Mouse (Mus musculus) gastrocnemius, adult 18-20 months (tissue): ENCODE data around the gene Aplp1. TPM values are rescaled to one million over a fixed set of nuclear protein-coding genes. Genes with fewer than 3 reads are reported as not detected.
"Not testable (repeated sequence)": the region's sequence is repeated elsewhere in the genome, so short reads cannot be mapped to it uniquely, and the experiment has no call there.

Source experiments
- DNase-seq: peaks from one replicate; pipeline ENCODE4 v3.0.0; 2021; ENCODE audit warnings: low spot score
- long read RNA-seq, 2 experiments: library from polyadenylated mRNA; stranded (forward); transcript quantifications; one replicate each; pipeline ENCODE4 v2.0.0; 2021
- total RNA-seq, 2 experiments: library from RNA; stranded (reverse); gene quantifications; 2 replicates each; pipeline ENCODE4 v1.2.3; 2021

Aplp1 gene
- 1 to 10 TPM in 1 of 2 experiments, under 1 TPM in 1; 0.82 to 1.4 TPM for total RNA-seq
- long read RNA-seq, experiment 1, partial matches to known transcripts, result 0 of 1 reads
- long read RNA-seq, experiment 1, other reads (novel, unspliced or antisense), result 0 of 1 reads
- long read RNA-seq, experiment 2, partial matches to known transcripts, result 0 of 2 reads
- long read RNA-seq, experiment 2, other reads (novel, unspliced or antisense), result 0 of 2 reads

- no peak for DNase-seq
Observed at GRCm38 (mm10) chr7:30444971-30445751, at the start of gene Aplp1. Gene Aplp1, minus strand, starts transcription at chr7:30445535.

DNA sequence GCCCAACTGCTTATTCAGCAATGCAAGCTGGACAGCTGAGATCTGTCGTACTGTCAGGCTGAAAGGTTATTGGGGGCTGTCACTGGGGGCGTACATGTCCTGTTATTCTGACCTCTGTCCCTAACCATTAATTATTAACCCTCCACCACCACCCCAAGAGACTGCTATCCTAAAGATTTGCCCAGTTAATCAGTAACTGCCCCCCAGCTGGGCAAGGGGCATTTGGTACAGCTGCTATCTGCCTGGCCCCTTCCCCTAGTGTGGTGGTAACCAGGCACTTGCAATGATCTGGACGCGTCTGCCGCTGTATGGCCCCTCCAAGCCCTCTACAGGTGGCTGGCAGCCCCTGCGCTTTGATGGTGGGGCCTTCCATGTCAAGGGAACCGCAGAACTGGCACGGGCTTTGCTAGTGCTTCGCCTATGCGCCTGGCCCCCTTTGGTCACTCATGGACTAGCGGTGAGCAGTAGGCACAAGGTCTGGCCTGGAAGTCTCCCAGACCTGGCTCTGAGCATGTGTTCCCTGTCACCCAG, 48.1 kb upstream of the Aplp1 start, which contains the start of gene Prodh2:
Prodh2 (plus strand) TSS at position 222 of the 531 bp plus-strand sequence.
- no peak for DNase-seq

GRCm38 (mm10) chr7:30492765-30493164, 47.4 kb upstream of the Aplp1 start:
- DNase-seq, result peak; percentile 73

DNA sequence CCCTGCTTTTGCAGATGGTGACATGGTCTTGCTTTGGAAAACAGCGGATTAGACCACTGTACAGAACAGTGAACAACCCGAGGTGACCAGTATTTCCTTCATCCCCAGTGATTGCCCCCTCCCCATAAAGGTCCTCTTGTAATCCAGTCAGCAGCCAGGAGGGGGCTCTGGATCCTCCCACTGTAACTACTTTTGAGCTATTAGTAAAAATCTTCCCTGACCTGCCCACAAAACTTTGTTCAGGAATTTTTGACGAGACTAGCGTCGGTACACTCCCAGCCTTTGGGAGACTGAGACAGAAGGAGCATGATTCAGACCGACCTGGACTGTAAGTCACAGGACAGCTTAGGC, 45.6 kb upstream of the Aplp1 start:
- no peak for DNase-seq

- DNase-seq, result peak; percentile 24
Observed at GRCm38 (mm10) chr7:30490251-30490956, 45.1 kb upstream of the Aplp1 start.

DNA sequence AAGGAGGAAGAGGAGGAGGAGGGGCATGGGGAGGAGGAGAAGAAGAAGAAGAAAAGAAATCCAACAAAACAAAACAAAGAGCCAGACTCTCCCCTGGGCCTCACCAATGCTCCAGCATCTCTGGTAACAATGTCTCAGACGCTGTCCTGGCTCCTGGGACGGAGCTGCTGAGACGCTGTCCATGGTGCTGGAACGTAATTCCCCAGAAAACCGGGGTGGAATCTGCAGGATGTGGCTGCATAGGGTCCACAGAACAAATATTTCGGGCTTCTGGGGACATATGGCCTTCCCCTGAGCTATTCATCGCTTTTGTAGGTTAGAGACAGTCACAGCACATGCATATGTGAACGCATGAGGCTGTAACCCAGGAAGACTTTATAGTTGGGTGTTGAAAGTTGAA, 38.9 kb upstream of the Aplp1 start:
- no peak for DNase-seq

DNA sequence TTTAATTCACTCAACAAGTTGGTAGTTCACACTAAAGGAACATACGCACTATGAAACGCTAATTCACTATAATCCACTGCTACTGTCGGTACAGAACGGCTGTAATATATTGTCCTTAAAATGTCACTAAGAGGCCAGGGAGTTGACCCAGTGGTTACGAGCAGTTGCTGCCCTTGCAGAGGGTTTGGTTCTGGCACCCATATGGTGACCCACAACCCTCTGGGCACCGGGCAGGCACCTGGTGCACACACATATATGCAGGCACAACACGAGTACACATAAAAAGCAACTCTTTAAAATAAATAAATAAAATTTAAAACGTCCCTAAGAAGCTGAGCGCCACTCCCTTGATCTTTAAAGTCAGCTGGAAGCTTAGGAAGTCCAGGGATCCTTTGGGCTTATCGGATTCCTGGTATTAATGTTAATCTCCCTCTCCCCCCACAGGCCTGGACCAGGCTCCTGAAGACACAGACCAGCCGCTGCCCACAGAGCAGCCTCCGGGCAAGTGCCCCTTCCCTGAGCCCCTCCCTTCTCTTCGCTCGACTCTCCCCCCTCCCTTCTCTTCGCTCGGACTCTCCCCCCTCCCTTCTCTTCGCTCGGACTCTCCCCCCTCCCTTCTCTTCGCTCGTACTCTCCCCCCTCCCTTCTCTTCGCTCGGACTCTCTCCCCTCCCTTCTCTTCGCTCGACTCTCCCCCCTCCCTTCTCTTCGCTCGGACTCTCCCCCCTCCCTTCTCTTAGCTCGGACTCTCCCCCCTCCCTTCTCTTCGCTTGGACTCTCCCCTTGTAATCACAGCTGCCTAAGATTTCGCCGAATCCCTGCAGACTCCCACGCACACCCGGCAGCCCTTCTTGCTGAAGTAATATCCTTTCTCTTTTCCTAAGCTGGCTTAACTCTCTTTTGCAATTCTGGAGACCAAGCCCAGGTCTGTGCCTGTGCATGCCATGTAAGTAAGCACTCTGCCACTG, 32.4 kb upstream of the Aplp1 start:
- no peak for DNase-seq

GRCm38 (mm10) chr7:30476136-30476535, 30.8 kb upstream of the Aplp1 start:
- not testable (repeated sequence) for DNase-seq

GRCm38 (mm10) chr7:30474999-30475398, 29.7 kb upstream of the Aplp1 start:
- DNase-seq, result no peak

- no peak for DNase-seq
Observed at GRCm38 (mm10) chr7:30472411-30472810, 27.1 kb upstream of the Aplp1 start.

DNA sequence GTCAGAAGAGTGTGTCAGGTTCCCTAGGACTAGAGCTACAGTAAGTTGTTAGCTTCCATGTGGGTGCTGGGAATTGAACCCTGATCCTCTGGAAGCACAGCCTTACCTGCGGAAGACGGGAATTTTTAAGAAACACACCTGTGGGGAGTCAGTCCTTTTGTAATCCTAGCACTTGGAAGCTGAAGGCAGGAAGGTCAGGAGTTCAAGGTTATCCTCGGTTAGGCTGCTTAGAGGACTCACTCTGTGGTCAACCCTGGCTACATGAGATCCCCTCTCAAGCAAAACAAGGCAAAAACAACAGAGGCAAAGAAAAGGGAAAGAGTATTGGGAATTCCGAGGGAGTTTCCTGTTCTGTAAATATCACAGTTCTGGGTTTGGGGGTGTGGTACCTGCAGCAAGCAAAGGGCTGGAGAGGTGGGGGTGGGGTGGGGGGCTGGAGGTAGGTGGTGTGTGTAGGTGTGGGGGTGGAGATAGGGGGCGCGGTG, 19.5 kb upstream of the Aplp1 start:
- DNase-seq, result no peak

DNA sequence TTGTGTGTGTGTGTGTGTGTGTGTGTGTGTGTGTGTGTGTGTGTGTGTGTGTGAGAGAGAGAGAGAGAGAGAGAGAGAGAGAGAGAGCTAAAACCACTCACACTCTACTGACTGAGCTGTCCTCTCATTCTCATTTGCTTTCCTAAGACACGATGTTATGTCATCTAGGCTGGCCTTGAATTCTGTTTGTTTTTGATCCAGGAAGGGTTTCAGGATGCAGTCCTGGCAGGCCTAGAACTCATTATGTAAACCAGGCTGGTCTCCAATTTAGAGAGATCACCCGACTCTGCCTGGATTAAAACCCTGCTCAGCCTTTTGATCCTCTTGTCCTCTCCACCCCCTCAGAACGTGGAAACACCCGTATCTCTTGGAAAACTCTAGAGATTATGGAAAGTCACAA, 18.7 kb upstream of the Aplp1 start:
- no peak for DNase-seq

DNA sequence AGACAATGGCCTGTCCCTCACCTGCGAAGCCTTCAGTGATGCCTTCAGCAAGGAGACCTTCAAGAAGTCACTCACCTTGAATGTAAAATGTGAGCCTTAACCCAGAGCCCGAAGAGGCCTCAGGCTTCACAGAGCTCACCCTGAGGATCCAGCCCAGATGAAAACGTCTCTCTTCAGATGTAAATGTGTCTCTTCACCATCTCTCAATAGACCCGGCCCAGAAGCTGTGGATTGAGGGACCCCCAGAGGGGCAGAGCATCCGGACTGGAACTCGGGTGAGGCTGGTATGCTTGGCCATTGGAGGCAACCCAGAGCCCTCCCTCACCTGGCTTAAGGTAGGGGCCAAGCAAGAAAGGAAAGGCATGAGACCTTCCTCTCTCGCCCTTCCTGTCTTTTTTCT, 18.2 kb upstream of the Aplp1 start:
- DNase-seq, result no peak

- no peak for DNase-seq
Observed at GRCm38 (mm10) chr7:30459484-30459883, 14.1 kb upstream of the Aplp1 start.

GRCm38 (mm10) chr7:30457629-30458330, 12.4 kb upstream of the Aplp1 start, which contains the start of the genes Kirrel2 and Nphs1:
Gene Kirrel2, minus strand, starts transcription at chr7:30457690.
Gene Nphs1, plus strand, starts transcription at chr7:30458315.
- no peak for DNase-seq

- DNase-seq, result no peak
Observed at GRCm38 (mm10) chr7:30456911-30457628, 11.7 kb upstream of the Aplp1 start.

- DNase-seq, result no peak
Observed at GRCm38 (mm10) chr7:30456487-30456886, 11.2 kb upstream of the Aplp1 start.

GRCm38 (mm10) chr7:30454259-30454658, 8.9 kb upstream of the Aplp1 start:
- DNase-seq, result no peak

DNA sequence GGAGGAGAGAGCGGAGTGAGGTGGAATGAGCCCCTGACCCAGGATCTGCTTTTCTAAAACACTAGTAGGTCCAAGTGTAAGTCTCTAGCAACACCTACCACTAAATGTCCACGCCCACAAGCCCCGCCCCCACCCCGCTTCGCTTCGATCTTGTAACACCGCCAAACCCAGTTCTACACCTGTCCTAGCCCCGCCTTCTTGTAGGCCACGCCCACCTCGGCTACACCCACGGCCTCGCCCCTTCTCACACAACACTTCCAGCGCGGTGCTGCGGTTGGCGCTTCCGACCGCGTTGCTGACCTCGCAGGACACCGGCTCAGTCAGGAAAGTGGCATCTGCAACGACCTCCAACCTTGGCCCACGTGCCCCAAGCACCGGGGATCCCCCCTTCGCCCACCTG, 8.4 kb upstream of the Aplp1 start:
- DNase-seq, result no peak
